Mouse (Mus musculus): ENCODE results near the gene Dhx30. TPM values are rescaled to one million over a fixed set of nuclear protein-coding genes. Genes with fewer than 3 reads are reported as not detected.

The Dhx30 gene
- polyA plus RNA-seq (2015; fragmentation: Nextera tagmentation; extraction: Ambion mirVana): 46.8 and 53.9 TPM in 2 replicates

DNA sequence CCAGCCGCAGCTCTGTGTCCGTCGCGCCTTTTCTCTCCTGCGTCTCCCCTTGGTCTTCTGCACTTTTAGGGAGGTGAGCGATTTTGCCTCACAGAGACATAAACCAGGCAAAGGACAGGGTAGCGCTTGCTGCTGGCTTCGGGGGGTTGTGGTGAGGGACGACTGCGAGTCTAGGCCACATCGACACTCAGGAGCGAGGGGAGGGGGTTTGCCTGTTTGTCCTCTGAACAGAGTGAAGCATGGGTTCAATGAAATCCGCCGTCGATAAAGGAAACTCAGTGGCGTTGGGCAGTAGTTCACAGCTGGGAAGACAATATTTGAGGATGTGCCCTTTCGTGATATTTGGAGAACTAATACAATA, at the start of gene Dhx30:
TSS of gene Dhx30 (minus strand) at position 52 of the 361 bp plus-strand sequence.

DNA sequence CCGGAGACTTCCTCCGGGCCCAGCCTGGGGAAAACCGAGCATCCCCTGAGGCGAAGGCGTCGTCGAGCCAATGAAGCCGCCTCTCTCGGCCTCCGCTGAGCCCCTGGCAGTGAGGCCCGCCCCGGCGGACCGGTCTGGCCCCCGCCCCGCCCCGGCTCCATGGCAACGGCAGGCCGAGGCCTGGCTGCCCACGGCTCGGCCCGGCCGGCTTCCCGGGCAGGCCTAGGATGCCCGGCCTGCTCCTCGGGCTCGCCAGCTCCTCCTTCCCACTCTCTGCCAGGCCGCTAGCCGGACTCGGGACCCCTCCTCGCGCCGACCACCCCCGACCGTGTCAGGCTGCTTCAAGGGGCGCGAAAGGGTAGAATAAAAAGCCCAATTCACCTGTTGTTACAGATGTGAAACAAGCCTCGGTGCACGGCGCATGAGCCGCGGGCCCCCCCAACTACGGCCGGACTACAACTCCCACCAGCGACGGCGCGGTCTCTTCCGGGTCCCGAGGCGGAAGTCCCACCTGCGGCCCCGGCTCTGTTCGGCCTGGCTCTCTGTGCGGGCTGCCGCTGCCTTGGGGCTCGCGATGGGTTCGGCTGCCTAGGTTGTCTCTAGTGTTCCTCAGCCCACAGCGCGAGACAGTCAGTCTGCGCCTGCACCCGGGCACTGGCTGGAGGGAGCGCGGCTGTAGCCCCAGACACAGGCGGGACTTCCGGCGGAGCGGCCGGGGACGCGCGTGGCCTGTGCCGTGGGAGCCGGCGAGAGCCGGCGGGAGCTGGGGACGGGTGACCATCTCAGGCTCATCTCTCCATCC, 452 bp downstream of the Dhx30 start, which contains the start of gene Smarcc1:
TSS of gene Smarcc1 (plus strand) at position 732 of the 802 bp plus-strand sequence.

Other genes with a start within 250 kb of the Dhx30 start
- gene Cdc25a, start 242.3 kb downstream of the Dhx30 start, polyA plus RNA-seq (2015; fragmentation: Nextera tagmentation; extraction: Ambion mirVana): 7.0 and 8.7 TPM in 2 replicates
- 113 and 125 TPM in 2 replicates for gene Map4, start 186.4 kb downstream of the Dhx30 start, polyA plus RNA-seq (2015; fragmentation: Nextera tagmentation; extraction: Ambion mirVana)
- 29.8 and 31.7 TPM in 2 replicates for gene Smarcc1, start 122 bp downstream of the Dhx30 start, polyA plus RNA-seq (2015; fragmentation: Nextera tagmentation; extraction: Ambion mirVana)
- gene Cspg5, start 126.0 kb upstream of the Dhx30 start, polyA plus RNA-seq (2015; fragmentation: Nextera tagmentation; extraction: Ambion mirVana): 1.1 and 1.9 TPM in 2 replicates
- gene Elp6, start 187.3 kb upstream of the Dhx30 start, polyA plus RNA-seq (2015; fragmentation: Nextera tagmentation; extraction: Ambion mirVana): 5.6 and 7.0 TPM in 2 replicates
- 11.9 and 12.8 TPM in 2 replicates for gene Scap, start 215.5 kb upstream of the Dhx30 start, polyA plus RNA-seq (2015; fragmentation: Nextera tagmentation; extraction: Ambion mirVana)